Mouse (Mus musculus): ENCODE data around the gene Nav2. TPM values are rescaled to one million over a fixed set of nuclear protein-coding genes. Genes with fewer than 3 reads are reported as not detected.

Nav2 gene
- total RNA-seq, 2 experiments from 2014 or later: 6.1 to 7.5 TPM

GRCm38 (mm10) chr7:49380940-49381339 lies 472.4 kb downstream of the Nav2 start:
- DNase-seq (ENCODE audit: low spot score in 2 of 2): no peak

- no peak for DNase-seq (ENCODE audit: low spot score in 2 of 2)
Observed at GRCm38 (mm10) chr7:49382884-49383283, 474.4 kb downstream of the Nav2 start.

DNA sequence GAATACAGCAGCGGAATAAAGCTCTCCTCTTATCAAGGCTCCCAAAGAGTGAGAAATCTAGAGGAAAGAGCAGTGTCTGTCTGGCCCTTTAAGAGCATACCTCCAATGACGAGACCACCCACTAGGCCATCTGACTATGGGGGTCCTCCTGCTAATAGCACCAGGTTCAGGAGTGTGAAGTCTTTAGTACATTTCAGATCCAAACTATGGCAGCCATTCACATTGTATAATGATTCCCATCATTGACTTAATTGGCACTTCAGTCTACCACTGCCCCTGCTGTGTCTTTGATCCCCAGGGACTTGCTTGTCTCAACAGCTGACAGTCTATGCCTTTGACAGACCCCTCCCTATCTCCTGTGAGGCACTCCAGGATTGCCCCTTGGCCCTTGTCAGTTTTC lies 479.6 kb downstream of the Nav2 start:
- DNase-seq (ENCODE audit: low spot score in 2 of 2): no peak

DNA sequence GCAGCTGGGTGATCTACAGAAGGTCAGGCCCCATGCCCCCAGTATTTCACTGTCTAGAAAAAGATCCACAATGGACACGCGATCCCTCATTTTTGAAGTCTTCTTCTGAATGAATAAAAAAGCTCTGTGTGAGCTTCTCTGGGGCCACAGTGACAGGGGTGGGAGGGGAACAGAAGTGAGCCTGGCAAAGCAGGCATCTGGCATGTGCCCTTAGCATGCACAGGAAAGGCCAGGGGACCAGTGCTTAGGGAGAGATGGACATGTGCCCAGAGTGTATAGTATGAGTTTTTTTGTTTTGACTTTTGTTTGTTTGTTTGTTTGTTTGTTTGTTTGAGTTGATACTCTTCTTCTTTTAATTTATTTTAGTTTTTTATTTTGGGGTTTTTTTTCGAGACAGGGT lies 481.8 kb downstream of the Nav2 start:
- no peak for DNase-seq (ENCODE audit: low spot score in 2 of 2)

- no peak for DNase-seq (ENCODE audit: low spot score in 2 of 2)
Observed at GRCm38 (mm10) chr7:49390829-49391228, 482.3 kb downstream of the Nav2 start.

DNA sequence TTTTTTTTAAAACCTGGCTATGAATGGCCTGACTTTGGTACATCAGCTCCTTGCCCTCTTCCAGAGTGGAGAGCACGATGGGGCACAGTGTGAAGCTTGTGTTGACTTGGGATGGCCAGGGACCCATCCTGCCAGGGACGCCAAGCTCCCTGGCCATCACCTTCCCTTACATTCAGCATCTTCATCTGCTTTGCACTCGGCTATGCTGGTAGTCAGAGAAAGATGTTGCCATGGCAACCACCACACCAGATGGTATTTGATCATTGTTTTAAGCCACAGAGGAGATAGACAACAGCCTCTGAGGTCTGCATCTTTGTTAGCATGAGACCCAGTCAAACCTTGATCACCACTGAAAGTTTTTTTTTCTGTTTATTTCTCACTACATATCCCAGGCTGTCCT lies 483.7 kb downstream of the Nav2 start:
- no peak for DNase-seq (ENCODE audit: low spot score in 2 of 2)

DNA sequence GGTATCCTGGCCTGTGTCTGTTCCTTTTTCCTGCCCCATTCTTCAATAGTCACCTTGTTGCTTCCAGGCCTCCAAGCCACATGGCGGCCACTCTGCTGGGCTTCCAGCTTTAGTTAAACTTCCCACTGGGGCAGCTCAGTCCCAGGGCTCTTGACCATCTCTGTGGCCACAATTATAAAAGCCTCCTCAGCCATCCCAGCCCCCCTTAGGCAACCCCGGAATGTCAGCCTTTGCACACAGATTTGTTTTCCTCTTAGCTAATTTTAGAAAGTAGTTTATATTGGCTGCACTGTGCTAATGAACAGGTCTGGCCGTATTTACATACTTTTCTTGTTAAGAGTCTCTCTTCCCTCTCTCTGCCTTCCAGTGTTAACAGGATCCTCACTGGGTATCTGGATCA lies 484.3 kb downstream of the Nav2 start:
- DNase-seq (ENCODE audit: low spot score in 2 of 2): no peak

GRCm38 (mm10) chr7:49393857-49394256 lies 485.3 kb downstream of the Nav2 start:
- no peak for DNase-seq (ENCODE audit: low spot score in 2 of 2)

GRCm38 (mm10) chr7:49396202-49396601 lies 487.7 kb downstream of the Nav2 start:
- DNase-seq (ENCODE audit: low spot score in 2 of 2): no peak

- DNase-seq (ENCODE audit: low spot score in 2 of 2): peak; percentile 33 to 49
Observed at GRCm38 (mm10) chr7:49397441-49398003, 489.0 kb downstream of the Nav2 start.

- no peak for DNase-seq (ENCODE audit: low spot score in 2 of 2)
Observed at GRCm38 (mm10) chr7:49398020-49398516, 489.6 kb downstream of the Nav2 start.

DNA sequence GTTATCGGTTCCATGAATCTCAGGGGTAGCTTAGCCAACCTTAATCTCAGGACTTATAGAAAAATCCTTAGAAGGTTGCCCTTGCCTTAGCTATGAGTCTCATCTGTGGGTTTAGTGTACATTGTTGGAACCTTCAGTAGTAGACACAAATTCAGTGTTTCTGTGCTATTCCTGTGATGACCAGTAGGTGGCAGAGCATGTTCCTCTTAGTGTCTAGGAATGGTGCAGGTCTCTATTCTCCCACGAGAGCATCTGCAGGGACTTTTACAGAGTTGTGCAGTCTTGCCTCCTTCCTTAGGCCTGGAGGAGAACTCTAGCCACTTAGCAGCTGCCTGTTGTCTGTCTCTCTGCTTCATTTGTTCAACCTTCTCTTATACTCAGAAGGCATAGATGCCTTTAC lies 490.8 kb downstream of the Nav2 start:
- DNase-seq (ENCODE audit: low spot score in 2 of 2): peak in 1 of 2 experiments; percentile 49

DNA sequence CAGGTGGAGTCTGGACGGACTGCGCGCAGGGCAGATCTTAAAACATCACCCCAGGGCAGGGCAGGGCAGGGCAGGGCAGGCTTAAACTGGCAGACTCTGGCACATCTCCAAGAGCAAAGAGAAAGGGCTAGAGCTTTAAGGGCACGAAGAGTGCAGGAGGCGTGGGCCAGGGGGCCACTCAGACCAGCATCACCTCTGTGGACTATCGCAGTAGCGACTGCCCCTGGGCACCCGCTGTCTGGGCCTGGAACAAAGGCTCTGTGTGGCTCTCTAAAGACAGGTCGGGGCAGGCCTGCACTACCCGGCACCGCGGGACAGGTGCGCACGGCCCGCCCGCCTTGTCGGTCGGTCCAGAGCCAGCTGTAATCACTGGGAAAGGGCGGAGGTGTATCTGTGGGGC lies 491.9 kb downstream of the Nav2 start:
- no peak for DNase-seq (ENCODE audit: low spot score in 2 of 2)

GRCm38 (mm10) chr7:49402526-49402925 lies 494.0 kb downstream of the Nav2 start:
- DNase-seq (ENCODE audit: low spot score in 2 of 2): no peak

- no peak for DNase-seq (ENCODE audit: low spot score in 2 of 2)
Observed at GRCm38 (mm10) chr7:49407688-49408087, 499.2 kb downstream of the Nav2 start.

GRCm38 (mm10) chr7:49408625-49409024 lies 500.1 kb downstream of the Nav2 start:
- DNase-seq (ENCODE audit: low spot score in 2 of 2): no peak

GRCm38 (mm10) chr7:49409265-49409664 lies 500.7 kb downstream of the Nav2 start:
- no peak for DNase-seq (ENCODE audit: low spot score in 2 of 2)

- no peak for DNase-seq (ENCODE audit: low spot score in 2 of 2)
Observed at GRCm38 (mm10) chr7:49410188-49410587, 501.7 kb downstream of the Nav2 start.

- no peak for DNase-seq (ENCODE audit: low spot score in 2 of 2)
Observed at GRCm38 (mm10) chr7:49410892-49411291, 502.4 kb downstream of the Nav2 start.

DNA sequence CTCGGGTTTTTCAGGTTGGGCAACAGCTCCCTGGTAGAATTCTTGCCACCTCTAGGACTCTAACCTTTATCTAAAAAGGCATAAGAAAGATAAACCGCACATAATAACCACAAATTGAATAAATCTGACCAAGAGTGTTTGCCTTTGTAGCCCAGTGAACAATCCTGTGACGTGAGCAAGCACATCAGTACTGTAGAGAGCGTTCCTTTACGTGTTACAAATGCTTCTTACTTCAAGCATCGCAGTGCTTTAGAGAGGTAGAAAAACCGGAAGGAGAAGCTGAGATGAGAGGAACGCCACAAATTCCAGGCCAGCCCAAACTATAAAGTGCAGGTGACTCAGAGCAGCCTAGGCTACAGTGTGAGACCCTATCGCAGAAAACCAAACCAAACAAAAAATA lies 503.3 kb downstream of the Nav2 start:
- no peak for DNase-seq (ENCODE audit: low spot score in 2 of 2)

DNA sequence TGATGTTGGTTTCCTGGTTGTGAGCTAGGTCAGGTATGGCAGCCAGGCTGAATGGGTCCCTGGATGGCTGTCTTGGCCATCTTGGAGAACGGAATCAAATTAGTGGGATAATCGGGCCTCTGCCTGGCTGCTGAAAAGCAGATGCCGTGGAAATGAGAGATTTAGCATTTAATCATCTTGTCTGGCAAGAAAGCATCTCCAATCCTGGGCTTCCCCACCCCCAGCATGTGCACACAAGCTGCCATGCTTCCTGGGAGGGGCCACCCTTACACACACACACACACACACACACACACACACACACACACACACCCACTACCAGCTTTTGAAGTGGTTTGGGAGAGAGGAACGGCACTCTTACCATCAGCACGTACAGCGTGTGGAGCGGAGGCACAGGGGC lies 506.6 kb downstream of the Nav2 start:
- DNase-seq (ENCODE audit: low spot score in 2 of 2): no peak

- DNase-seq (ENCODE audit: low spot score in 2 of 2): no peak
Observed at GRCm38 (mm10) chr7:49415716-49416115, 507.2 kb downstream of the Nav2 start.

GRCm38 (mm10) chr7:49418841-49419240 lies 510.3 kb downstream of the Nav2 start:
- DNase-seq (ENCODE audit: low spot score in 2 of 2): no peak

Data from adrenal gland, adult 18-20 months (tissue).